Mouse (Mus musculus) spleen, adult 12 weeks (tissue): ENCODE measurements around the gene Surf4.
"Not testable (repeated sequence)": the region's sequence is repeated elsewhere in the genome, so short reads cannot be mapped to it uniquely, and the experiment has no call there.

Experiments used
- DNase-seq: peaks from one replicate; pipeline ENCODE4 v3.0.0; 2022; ENCODE audit warnings: low spot score

Surf4 gene

GRCm38 (mm10) chr2:26902467-26903220, 31.1 kb downstream of the Surf4 start, which contains the start of gene Surf6:
Gene Surf6 (minus strand): TSS chr2:26902879.
- DNase-seq, result peak; percentile 85

- no peak for DNase-seq
Measured at GRCm38 (mm10) chr2:26901834-26902400, 31.8 kb downstream of the Surf4 start.

GRCm38 (mm10) chr2:26900731-26901130, 33.0 kb downstream of the Surf4 start:
- no peak for DNase-seq

- DNase-seq, result no peak
Measured at GRCm38 (mm10) chr2:26895898-26896297, 37.8 kb downstream of the Surf4 start.

GRCm38 (mm10) chr2:26886170-26886569, 47.6 kb downstream of the Surf4 start:
- not testable (repeated sequence) for DNase-seq

GRCm38 (mm10) chr2:26885541-26885940, 48.2 kb downstream of the Surf4 start:
- DNase-seq, result not testable (repeated sequence)

- no peak for DNase-seq
Measured at GRCm38 (mm10) chr2:26878571-26878970, 55.2 kb downstream of the Surf4 start.

- no peak for DNase-seq
Measured at GRCm38 (mm10) chr2:26870666-26871065, 63.1 kb downstream of the Surf4 start.
